Mouse (Mus musculus): ENCODE results near the gene Klhl23.
A peak's percentile ranks its signal among the peaks of the same experiment; 100 is the strongest.

The Klhl23 gene

DNA sequence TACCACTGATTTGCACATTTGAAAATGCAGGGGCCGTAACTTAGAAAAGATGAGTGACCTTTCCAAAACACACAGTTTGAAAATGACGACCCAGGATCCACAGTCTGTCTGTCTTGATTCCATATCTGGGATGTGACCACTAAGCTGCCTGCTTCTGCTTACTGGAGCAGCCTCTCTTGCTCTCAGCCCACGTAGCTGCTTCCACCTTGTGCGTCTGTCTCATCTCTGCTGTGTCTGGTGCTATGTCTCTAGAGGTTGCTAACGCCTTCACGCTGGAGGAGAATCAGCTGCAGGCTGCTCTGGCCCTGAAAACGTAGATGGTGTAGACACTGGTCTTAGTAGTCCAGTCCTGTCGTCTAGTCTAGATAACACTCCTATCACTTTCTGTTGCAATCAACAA lies 8.4 kb downstream of the Klhl23 start:
- no peak for DNase-seq

DNA sequence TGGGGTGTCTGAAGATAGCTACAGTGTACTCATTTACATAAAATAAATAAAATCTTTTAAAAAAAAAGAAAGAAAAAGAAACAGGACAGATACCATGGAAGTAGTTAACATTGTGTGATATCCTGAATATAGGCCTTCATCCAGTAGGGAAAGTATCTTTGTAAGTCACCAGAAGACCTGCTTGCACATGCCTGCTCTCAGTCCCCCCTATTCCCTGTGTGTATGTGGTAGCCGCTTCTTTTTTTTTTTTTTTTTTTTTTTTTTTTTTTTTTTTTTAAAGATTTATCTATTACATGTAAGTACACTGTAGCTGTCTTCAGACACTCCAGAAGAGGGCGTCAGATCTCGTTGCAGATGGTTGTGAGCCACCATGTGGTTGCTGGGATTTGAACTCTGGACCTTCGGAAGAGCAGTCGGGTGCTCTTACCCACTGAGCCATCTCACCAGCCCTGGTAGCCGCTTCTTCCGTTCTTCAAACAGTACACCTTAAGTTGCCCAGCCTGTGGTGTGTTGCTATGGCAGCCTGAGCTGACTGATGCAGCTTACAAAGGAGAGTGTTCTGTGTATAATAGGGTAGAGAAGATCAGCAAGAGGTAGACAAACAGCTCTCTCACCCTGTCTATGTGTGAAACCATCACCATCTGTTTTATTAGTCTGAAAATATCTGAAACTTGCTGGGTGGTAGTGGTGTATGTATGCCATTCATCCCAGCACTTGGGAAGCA lies 15.7 kb downstream of the Klhl23 start:
- no peak for DNase-seq

DNA sequence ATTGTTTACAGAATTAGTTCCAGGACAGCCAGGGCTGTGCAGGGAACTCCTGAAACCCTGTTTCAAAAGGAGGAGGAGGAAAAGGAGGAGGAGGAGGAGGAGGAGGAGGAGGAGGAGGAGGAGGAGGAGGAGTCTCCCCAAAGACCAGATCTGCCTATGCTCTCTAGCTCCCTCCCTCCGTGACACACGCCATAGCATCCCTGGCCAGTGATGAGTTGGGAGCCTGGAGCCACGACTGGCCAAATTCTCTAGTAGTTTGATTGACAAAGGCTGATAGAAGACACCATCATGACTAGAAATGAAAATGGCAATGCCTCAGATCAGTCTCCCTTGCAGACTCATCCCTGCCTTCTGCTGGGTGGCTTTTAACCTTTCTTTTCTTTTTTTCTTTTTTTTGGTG lies 16.3 kb downstream of the Klhl23 start:
- no peak for DNase-seq

DNA sequence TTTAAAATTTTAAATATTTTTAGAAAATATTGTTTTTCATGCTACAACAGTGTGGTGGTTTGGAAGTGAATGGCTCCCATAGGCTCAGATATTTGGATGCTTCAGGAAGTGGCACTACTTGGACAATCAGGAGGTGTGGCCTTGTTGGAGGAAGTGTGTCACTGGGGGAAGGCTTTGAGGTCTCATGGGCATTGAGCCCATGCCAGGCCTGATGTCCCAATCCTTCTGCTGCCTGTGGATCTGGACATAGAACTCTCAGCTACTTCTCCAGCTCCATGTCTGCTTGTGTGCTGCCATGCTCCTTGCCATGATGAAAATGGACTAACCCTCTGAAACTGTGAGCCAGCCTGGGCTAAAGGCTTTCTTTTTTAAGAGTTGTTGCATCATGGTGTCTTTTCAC lies 17.0 kb downstream of the Klhl23 start:
- no peak for DNase-seq

DNA sequence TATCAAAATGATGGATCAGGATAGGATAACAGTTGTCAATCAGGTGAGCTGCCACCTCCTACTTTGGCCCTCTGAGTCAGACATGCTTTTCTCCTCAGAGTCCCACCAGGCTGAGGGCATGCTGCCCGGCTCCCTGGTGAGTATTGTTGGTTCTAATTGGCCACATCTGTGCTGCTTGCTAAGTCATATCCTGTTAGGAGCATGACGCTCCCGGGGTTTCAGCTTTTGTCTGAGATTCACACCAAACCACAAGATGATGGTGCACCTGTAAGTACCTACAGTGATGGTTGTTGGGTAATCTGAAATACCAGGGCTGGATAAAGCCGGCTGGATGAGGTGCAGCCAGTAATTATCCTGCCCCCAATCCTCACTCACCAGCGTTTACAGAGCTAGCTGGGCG lies 18.5 kb downstream of the Klhl23 start:
- no peak for DNase-seq

DNA sequence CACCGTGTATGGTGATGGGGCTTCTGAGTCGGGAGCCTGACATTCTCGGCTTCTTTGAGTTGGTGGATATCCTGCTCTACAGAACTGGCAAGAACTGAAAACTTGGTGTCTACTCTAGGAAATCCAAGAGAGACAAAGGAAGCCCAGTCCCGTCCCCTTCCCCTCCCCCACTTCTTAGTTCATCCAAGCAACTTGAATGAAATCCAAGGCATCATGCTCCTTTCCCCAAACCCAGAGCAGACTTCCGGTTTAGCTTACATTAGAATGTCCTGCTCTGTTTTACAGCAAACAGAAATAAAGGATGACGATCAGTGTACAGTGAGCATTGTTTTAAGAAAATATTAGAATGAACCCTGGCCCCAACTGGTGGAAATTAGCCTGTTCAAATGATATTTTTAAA lies 27.5 kb downstream of the Klhl23 start:
- DNase-seq = peak in 1 of 2 experiments; percentile 7

DNA sequence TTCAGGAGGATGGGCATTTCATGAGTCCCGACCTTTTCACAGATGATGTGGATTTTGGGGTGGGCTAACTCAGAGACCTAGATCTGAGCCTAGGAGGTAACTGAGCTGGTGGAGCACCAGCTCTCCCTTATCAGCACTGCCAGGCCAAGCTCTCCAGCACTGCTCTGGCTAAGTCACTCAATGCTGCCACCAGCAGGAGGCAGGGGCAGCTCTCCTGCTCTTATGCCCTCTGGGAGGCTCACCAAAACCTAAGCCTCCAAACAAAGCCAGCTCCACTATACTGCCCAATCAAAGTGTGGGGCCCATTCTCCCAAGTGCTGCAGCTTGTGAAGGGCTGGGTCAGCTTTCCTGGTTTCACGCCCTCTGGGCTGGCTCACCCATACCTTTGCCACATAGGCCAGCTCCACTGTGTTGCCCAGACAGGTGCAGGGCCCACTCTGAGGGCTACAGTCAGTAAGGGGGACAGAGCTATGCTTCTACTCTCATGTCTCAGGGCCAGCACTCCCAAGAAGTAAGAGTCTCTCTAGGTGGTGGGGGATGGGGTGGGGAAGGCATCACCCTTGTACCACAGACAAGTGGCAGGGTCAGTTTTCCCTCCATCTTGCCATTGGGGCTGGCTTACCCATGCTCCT lies 29.8 kb downstream of the Klhl23 start:
- no peak for DNase-seq

DNA sequence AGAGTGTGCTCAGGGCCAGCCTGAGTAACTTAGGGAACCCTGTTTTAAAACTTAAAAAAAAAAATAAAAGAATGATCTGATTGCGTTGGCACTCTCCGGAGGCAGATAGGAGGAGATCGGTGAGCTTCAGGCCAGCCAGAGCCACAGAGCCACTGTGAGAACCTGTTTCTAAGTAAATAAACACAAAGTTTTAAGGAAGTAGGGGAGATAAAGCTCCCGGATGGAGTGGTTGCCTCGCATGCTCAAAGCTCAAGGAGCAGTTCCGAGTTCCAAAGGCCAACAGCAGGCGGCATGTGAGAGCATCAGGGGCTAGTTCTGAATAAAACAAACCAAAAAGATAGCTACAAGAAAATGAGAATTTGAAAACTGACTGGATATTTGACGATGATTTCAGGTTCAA lies 34.6 kb downstream of the Klhl23 start:
- DNase-seq = peak in 1 of 2 experiments; percentile 9

DNA sequence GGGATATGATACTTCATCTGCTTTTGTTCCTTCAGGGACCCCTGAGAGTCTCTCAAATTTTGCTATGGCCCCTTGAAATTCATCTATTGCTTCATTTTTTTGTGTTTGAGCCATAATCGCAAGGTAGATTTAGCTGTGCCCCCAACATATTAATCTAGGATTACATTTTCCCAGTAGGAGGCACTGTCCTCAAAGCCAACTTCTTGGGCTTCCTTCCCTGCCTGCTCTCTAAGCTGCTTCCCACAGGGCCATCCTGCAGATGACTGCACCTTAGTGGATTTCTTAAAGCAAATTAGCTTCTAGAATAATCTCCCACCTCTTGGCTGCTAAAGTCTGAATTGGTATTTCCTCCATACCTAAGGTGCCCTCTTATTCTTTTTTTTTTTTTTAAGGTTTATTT lies 36.1 kb downstream of the Klhl23 start:
- DNase-seq = peak in 1 of 2 experiments; percentile 3

DNA sequence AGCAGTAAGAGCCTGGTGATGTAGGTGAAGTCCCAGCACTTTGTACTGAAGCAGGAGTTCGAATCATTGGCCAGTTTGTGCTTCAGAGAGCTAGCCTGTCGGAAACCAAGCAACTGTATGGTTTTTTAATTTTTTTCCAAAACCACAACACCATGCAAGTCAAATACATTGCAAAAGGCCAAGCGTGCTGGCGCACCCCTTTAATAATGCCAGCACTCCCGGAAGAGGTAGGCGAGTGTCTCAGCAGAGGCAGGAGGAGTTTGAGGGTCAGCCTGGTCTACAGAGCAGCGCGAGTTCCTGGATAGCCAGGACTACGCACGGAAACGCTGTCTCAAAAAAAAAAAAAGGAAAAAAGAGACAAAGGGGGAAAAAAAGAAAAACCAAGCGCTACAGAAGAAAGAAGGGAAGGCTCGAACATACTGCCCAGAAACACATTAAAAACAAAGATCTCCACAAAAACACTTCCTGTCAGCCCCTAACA lies 39.3 kb downstream of the Klhl23 start:
- DNase-seq = peak; percentile 20 to 30

DNA sequence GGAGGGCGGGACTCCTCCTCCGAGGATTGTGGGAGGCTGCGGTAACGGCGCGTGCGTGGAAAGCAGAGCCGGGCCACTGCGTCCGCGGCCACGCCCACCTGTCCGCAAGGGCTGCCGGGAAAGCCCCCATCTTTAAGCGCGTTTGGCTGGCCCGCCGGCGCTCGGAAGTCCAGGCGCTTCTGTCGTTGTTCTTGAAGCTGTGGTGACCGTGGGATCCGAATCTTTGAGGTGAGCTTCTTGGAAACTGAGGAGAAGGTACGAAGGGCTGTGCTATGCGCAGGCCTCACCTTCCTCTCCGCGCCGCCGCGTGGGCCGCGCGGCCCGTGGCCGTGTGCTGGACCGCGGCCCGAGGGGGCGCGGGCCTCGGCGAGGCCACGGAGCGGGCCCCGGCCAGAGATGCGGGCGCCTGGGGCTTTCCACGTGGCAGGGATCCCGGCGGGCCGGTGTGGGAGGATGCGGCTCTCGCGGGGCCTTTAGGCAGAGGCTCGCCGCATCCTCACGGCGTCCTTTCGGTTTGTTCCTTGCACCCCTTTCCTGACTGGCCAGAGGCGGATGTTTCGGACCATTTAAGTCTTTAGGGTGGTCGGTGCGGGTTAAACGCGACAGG lies 39.8 kb downstream of the Klhl23 start, which contains the start of gene Ssb:
Gene Ssb (plus strand): TSS at position 78 of the 607 bp plus-strand sequence.
- DNase-seq = peak; percentile 93 to 94

DNA sequence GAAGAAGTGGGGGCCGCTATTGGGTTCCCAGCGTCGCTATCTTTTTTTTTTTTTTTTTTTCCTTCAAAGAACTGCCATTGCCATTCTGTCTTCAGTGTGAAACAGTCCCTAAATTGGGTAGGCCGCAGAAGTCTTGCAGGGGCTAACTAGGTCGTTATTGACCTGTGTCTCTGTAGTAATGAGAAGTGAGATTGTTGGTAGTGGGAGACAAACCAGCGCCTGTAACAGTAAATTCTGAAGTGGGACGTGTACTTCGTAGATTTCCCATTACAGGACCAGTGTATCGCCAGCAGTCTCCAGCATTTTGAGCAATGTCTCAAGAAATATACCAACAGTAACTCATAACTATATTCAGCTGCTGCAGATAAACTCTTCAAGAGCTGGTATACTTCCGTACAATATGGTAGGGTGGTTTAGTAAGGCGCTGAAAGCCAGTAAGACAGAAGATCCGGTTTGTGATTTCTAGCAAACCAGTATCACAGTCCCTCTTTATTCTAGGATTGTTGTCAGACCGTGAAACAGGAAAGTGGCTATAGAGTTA lies 40.4 kb downstream of the Klhl23 start:
- DNase-seq = no peak

DNA sequence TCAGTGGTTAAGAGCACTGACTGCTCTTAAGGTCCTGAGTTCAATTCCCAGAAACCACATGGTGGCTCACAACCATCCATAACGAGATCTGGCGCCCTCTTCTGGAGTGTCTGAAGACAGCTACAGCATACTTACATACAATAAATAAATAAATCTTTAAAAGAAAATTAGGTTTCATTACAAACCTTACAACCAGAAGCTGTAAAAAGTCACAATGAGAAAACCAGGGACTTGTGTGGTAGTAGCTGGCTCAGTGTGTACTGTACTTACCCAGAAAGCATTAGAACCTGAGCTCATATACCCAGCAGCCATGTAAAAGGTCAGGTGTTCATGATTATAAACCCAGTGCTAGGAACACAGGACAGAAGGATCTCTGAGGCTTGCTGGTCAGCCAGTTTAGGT lies 62.2 kb downstream of the Klhl23 start:
- no peak for DNase-seq

DNA sequence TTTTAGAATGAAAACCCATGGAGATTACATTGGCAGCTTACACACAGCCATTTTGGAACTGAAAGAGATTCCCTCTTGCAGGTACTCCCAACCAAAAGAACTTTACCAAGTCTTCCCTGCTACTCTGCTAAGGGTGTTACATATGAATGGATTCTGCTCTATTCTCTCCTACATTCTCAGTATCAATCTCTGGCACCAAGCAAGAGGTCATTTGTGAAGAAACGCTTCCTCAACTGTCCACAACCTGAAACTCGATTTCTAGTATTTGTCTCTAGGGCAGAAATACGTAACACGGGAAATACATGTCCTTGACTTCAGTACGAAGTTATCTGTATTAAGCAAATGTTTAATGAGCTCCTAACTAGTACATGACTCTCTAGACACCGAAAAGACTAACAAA lies 62.8 kb downstream of the Klhl23 start:
- DNase-seq = no peak

DNA sequence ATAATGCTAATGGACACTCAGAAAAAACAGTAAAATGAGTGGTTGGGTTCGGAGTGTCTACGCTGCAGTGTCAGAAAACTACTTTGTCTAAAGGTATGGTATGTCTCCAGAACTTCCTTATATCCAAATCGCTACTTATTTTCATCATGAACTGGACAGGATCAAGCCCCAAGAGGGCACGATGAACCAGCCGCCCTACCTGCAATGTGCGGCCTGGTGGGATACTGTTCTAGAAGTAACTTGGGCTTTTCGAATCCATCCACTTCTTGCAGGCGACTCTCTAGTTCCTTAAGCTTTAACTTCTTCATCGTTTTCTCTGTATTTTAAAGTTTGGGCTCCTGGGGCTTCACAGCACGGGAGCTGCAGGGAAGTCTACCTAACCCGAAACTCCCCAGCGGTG lies 63.3 kb downstream of the Klhl23 start:
- no peak for DNase-seq

DNA sequence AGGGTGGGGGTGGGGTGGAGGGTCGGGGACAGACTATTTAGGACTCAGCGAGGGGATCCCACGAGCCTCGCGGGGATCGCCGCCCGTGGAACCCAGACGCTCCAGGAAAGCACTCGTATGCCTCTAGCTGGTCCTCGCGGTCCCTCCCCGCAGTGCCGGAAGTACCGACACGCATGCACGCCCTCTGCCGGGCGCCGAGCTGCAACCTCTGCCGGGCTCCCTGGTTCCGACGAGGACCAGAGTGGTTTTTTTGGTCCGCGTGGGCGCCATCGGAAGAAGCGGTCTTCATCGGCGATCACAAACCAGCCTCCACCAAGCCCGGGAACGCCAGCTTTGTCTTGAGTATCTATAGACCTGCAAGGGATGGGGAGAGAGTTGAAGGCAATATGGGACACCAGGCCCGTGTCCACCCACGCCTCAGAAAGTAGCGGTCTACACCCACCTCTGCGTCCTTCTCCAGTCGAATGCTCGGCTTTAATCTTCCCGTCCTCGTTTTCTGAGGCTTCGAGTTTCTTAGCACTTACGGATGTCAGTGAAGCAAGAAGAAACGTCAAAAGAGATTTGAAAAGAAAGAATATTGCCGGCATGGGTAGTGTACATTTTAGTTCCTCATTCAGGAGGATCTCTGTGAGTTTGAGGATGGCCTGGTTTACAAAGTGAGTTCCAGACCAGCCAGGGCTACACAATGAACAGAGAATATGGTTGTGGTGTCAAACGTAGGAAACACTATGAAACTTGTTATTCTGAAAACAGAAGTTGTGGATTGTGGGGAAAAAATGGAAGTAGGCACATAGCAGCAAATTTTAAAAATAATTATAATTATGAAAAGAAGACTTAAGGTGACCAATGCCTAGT lies 63.9 kb downstream of the Klhl23 start, which contains the start of gene Mettl5:
Gene Mettl5 (minus strand): TSS at position 165 of the 855 bp plus-strand sequence.
- peak; percentile 74 to 88 for DNase-seq
